Mouse (Mus musculus) myocyte (in vitro differentiated cells): ENCODE measurements around the gene Vps35l. TPM values are rescaled to one million over a fixed set of nuclear protein-coding genes. Genes with fewer than 3 reads are reported as not detected.

Source experiments
- H3K27me3 ChIP-seq: one replicate; pipeline ENCODE4 v1.6.1; 2011; ENCODE audit not compliant: control insufficient read depth, insufficient read depth, insufficient read length
- H3K36me3 ChIP-seq: one replicate; pipeline ENCODE4 v1.6.1; 2011; ENCODE audit not compliant: control insufficient read depth, insufficient read depth
- H3K4me2 ChIP-seq: one replicate; pipeline ENCODE4 v1.6.1; 2011; ENCODE audit warnings: low read depth, control low read depth
- H3K4me3 ChIP-seq: one replicate; pipeline ENCODE4 v1.5.1; 2011; ENCODE audit warnings: mild to moderate bottlenecking, control low read depth, moderate library complexity
- H3K79me2 ChIP-seq: one replicate; pipeline ENCODE4 v1.6.1; 2011; ENCODE audit not compliant: control insufficient read depth, insufficient read depth
- H3ac ChIP-seq: one replicate; pipeline ENCODE4 v1.6.1; 2011; ENCODE audit not compliant: control insufficient read depth, insufficient read length
- CEBPB ChIP-seq: IDR thresholded peaks from 2 replicates; pipeline ENCODE4 v1.6.1; 2011; ENCODE audit warnings: mild to moderate bottlenecking, moderate library complexity; ENCODE audit not compliant: poor library complexity, insufficient read depth, severe bottlenecking
- E2F4 ChIP-seq: IDR thresholded peaks from one replicate; pipeline ENCODE4 v1.6.1; 2011; ENCODE audit warnings: mild to moderate bottlenecking, control low read depth, moderate library complexity; ENCODE audit not compliant: insufficient read depth
- MAX ChIP-seq: IDR thresholded peaks from one replicate; pipeline ENCODE4 v1.6.1; 2011; ENCODE audit warnings: low read depth, mild to moderate bottlenecking, control low read depth
- MYOD1 ChIP-seq, 3 experiments: IDR thresholded peaks; one replicate each; pipeline ENCODE4 v1.6.1; 2011; ENCODE audit warnings: control low read depth in 2 of 3, low read depth in 2 of 3, mild to moderate bottlenecking in 2 of 3, moderate library complexity in 1 of 3; ENCODE audit not compliant: insufficient read length in 2 of 3, control insufficient read depth in 1 of 3
- MYOG ChIP-seq, 3 experiments: IDR thresholded peaks; one replicate each; pipeline ENCODE4 v1.6.1; 2011; ENCODE audit warnings: control low read depth in 2 of 3, low read depth in 2 of 3, mild to moderate bottlenecking in 2 of 3; ENCODE audit not compliant: insufficient read length in 2 of 3, control insufficient read depth in 1 of 3, insufficient read depth in 1 of 3
- POLR2A ChIP-seq: IDR thresholded peaks from one replicate; pipeline ENCODE4 v1.6.1; 2011; ENCODE audit warnings: low read depth, mild to moderate bottlenecking, control low read depth, moderate library complexity; ENCODE audit not compliant: insufficient read length
- POLR2AphosphoS2 ChIP-seq: IDR thresholded peaks from one replicate; pipeline ENCODE4 v1.6.1; 2011; ENCODE audit warnings: low read depth, control low read depth; ENCODE audit not compliant: insufficient read length
- REST ChIP-seq: IDR thresholded peaks from one replicate; pipeline ENCODE4 v1.6.1; 2011; ENCODE audit warnings: mild to moderate bottlenecking, control low read depth, moderate library complexity; ENCODE audit not compliant: insufficient read depth, insufficient read length
- SRF ChIP-seq: IDR thresholded peaks from one replicate; pipeline ENCODE4 v1.6.1; 2011; ENCODE audit warnings: low read depth; ENCODE audit not compliant: control insufficient read depth, insufficient read length
- TCF12 ChIP-seq: IDR thresholded peaks from one replicate; pipeline ENCODE4 v1.6.1; 2011; ENCODE audit warnings: mild to moderate bottlenecking, control low read depth; ENCODE audit not compliant: poor library complexity, insufficient read depth, severe bottlenecking
- TCF3 ChIP-seq: IDR thresholded peaks from one replicate; pipeline ENCODE4 v1.6.1; 2011; ENCODE audit warnings: low read depth, control low read depth; ENCODE audit not compliant: insufficient read length
- USF1 ChIP-seq: IDR thresholded peaks from one replicate; pipeline ENCODE4 v1.6.1; 2011; ENCODE audit warnings: low read depth, mild to moderate bottlenecking, control low read depth, moderate library complexity
- polyA plus RNA-seq: library from polyadenylated mRNA; unstranded; fragments of >200 nt; fragmentation: generic; extraction: Trizol; gene quantifications from one replicate; pipeline ENCODE4 v1.2.1, GENCODE M21; 2012; ENCODE audit warnings: missing spikeins

Gene Vps35l
- polyA plus RNA-seq, 1 experiment: 35.7 TPM

DNA sequence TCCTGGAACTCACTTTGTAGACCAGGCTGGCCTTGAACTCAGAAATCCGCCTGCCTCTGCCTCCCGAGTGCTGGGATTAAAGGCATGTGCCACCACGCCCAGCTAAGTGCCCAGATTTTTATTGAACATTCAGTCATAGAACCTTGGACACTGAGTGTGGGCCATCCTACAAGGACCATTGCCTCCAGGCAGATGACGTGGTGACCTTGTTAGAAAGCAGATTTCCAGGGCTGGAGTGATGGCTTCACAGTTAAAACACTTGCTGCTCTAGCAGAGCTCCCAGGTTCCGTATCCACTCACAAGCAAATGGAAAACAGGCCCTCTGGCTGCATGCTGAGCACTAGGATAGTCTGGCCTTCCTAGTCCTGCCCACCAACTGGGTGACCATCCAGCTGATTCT, 4.7 kb downstream of the Vps35l start:
- Histone ChIP-seq H3K4me2 (no peak overlapping the region), H3K4me3 (no peak overlapping the region), H3K36me3 (peaks cover 6% of the 10 kb centered on the region), H3ac (no peak overlapping the region), H3K79me2 (peaks cover 4% of the 10 kb centered on the region), H3K27me3 (no peaks in the 10 kb centered on the region)
- TF ChIP-seq REST: no peak
- no peak for TF ChIP-seq MYOD1 (IDR thresholded peaks at IDR 0.05; ENCODE audit: control insufficient read depth in 1 of 3, insufficient read length in 2 of 3, low read depth in 2 of 3)
- no peak for TF ChIP-seq POLR2A
- TF ChIP-seq TCF3: no peak

DNA sequence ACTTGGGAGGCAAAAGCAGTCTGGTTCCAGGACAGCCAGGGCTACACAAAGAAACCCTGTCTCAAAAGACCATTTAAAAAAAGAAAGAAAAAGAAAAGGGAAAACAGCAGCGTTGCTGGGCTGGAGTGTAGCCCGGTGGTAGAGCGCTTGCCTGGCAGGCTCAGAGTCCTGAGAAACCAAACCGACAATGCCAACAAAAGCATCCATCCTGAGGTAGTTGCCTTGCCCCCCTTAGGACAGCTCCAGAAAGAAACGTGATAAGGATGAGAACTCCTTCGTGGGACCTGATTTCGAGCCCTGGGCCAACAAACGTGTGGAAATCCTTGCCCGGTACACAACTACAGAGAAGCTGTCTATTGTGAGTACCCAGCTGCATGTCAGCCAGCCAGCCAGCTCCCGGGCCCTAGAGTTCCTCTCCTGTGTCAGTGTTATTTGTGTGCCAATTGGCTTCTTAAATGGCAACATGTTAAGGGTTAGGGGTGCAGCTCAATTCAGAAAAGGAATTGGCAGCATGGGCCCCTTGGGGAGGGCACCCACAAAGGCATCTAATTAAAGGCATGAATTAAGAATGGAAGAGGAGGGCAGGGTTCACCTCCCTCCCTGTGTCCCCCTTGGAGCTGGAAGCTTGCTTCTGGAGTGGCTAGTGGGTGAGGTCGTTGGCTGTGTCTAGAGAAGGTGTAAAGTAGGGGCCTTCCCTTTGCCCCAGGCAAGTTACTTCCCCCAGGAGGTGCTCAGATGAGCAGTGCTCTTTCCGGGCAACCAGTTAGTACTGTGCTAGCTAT, 8.1 kb downstream of the Vps35l start:
- Histone ChIP-seq H3ac (no peak overlapping the region), H3K79me2 (no peaks in the 10 kb centered on the region), H3K27me3 (no peaks in the 10 kb centered on the region), H3K36me3 (peaks cover 6% of the 10 kb centered on the region), H3K4me3 (no peak overlapping the region), H3K4me2 (no peak overlapping the region)
- no peak for TF ChIP-seq TCF12
- TF ChIP-seq TCF3: no peak
- no peak for TF ChIP-seq MAX
- TF ChIP-seq SRF: no peak
- TF ChIP-seq CEBPB: no peak
- TF ChIP-seq REST: no peak
- TF ChIP-seq USF1: no peak
- no peak for TF ChIP-seq MYOG (IDR thresholded peaks at IDR 0.05; ENCODE audit: control insufficient read depth in 1 of 3, insufficient read depth in 1 of 3, insufficient read length in 2 of 3, low read depth in 2 of 3)
- no peak for TF ChIP-seq POLR2A
- TF ChIP-seq MYOD1 (IDR thresholded peaks at IDR 0.05; ENCODE audit: control insufficient read depth in 1 of 3, insufficient read length in 2 of 3, low read depth in 2 of 3): no peak
- TF ChIP-seq E2F4: no peak
- TF ChIP-seq POLR2AphosphoS2: no peak

DNA sequence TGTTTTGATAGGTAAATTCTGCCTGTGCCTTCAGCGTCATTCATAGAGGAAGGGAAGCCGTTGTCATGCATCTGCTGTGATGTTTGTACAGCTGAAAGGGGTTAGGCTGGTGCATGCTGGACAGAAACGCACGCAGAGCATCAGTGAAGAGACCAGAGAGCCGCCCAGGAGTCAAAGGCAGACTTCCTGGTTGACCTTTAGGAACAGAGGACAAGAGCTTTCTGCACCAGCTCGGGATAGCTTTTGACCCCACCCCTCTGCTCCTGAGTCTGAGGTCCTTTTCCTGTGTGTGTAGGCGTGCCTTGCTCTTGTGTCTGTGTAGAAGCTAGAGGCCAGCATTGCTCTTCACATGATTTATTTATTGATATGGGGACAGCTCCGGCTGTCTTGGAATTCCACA, 9.7 kb downstream of the Vps35l start:
- TF ChIP-seq TCF12 (no peak), REST (no peak), USF1 (no peak), TCF3 (no peak), MYOD1 (IDR thresholded peaks at IDR 0.05; ENCODE audit: control insufficient read depth in 1 of 3, insufficient read length in 2 of 3, low read depth in 2 of 3) (no peak), CEBPB (no peak), POLR2AphosphoS2 (no peak)
- no peaks in the 10 kb centered on the region for H3K27me3 ChIP-seq
- no peak overlapping the region for H3ac ChIP-seq
- H3K36me3 ChIP-seq: peaks cover 6% of the 10 kb centered on the region
- no peak overlapping the region for H3K4me3 ChIP-seq
- H3K4me2 ChIP-seq: no peak overlapping the region
- H3K79me2 ChIP-seq: no peaks in the 10 kb centered on the region

DNA sequence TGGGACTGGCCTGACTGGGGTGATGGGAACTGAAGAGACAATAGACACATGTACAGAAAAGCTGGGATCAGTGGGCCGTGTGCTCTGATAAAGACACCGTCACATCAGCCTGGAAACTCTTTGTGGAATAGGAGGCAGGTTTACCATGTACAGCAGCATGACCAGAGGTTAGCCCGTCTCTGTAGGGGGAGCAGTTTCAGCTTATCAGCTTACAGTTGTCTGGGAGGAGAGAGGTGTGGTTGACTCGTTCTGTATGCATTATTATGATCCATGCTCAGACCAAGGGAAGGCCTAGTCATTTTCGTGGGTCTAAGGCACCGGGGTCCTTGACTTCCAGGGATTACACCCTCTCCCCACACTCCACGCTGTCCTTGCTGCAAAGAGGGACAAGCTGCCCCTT, 11.6 kb downstream of the Vps35l start:
- H3K27me3 ChIP-seq: no peaks in the 10 kb centered on the region

DNA sequence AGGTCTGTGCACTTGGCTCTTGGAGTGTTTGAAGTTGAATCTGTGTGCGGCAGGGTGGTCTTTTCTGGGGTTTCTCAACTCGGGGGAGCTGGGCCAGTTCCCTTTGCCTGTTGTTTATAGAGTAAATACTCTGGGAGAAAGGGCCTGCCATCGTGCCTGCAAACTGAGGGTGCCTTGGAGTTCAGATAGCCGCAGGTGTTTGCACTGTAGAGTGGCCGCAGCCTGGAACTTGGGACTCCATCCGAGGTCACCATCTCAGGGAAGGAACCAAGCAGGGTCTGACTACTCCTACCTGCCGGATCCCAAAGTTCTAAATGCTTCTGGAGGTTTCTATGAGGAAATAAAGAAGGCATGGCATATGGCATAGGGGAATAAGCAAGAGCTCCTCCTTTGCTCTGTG, 15.7 kb downstream of the Vps35l start:
- H3K4me2 ChIP-seq: no peak overlapping the region
- no peak overlapping the region for H3K4me3 ChIP-seq
- no peak overlapping the region for H3ac ChIP-seq
- no peaks in the 10 kb centered on the region for H3K79me2 ChIP-seq
- TF ChIP-seq TCF3 (no peak), MYOG (IDR thresholded peaks at IDR 0.05; ENCODE audit: control insufficient read depth in 1 of 3, insufficient read depth in 1 of 3, insufficient read length in 2 of 3, low read depth in 2 of 3) (no peak), MYOD1 (IDR thresholded peaks at IDR 0.05; ENCODE audit: control insufficient read depth in 1 of 3, insufficient read length in 2 of 3, low read depth in 2 of 3) (no peak), POLR2AphosphoS2 (no peak), POLR2A (no peak), E2F4 (no peak), MAX (no peak), CEBPB (no peak), USF1 (no peak), SRF (no peak), REST (no peak), TCF12 (no peak)
- peaks cover 3% of the 10 kb centered on the region for H3K36me3 ChIP-seq
- no peaks in the 10 kb centered on the region for H3K27me3 ChIP-seq

More for the DNA sequence above, 11.6 kb downstream of the Vps35l start:
- peaks cover 5% of the 10 kb centered on the region for H3K36me3 ChIP-seq
- TF ChIP-seq REST (no peak), MYOG (IDR thresholded peaks at IDR 0.05; ENCODE audit: control insufficient read depth in 1 of 3, insufficient read depth in 1 of 3, insufficient read length in 2 of 3, low read depth in 2 of 3) (no peak), TCF3 (no peak)
- H3K4me3 ChIP-seq: no peak overlapping the region
- no peaks in the 10 kb centered on the region for H3K79me2 ChIP-seq
- no peak overlapping the region for H3K4me2 ChIP-seq
- no peak overlapping the region for H3ac ChIP-seq
